Mouse (Mus musculus): ENCODE measurements around the gene Asf1b. TPM values are rescaled to one million over a fixed set of nuclear protein-coding genes. Genes with fewer than 3 reads are reported as not detected.

Asf1b gene
- polyA plus RNA-seq, 1 experiment from 2014 or later = 7.1 TPM

DNA sequence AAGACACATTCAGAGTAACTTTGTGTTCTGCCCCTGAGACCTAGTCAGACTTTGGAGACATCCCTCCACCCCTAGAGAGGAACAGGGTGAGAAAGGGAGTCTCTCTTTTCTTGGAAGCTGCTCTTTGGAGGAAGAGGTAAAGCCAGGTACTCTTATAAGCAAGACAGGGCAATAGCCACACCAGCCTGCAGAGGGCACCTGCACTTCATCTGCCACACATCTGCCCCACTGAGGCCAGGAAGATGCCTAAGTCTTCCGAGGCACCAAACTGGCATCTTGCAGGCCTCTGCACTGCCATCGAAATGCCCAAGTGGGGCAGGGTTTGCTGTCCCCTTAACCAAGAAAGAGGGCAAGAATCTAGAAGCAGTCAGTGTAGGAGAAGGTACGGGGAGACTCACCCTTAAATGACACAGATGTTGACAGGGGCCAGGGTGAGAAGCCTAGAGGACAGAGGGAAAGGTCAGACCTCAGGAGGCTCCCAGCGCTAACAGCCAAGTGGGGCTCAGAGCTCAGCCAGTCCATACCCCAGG, 20.9 kb downstream of the Asf1b start:
- H3K4me3 ChIP-seq (ENCODE audit: low read depth, low read length) = no peak overlapping the region
- TF ChIP-seq EP300 (IDR thresholded peaks at IDR 0.05) (no peak), CTCF (IDR thresholded peaks at IDR 0.05) (peak; percentile 61)
- ATAC-seq (no peak), DNase-seq (ENCODE audit: low spot score) (peak; percentile 29)
- peaks cover 4% of the 10 kb centered on the region; the same call in 1 of the 2 replicates for H3K36me3 ChIP-seq (ENCODE audit: insufficient read depth, low read length)
- H3K27me3 ChIP-seq (replicated peaks; ENCODE audit: insufficient read depth, low read length) = no peaks in the 10 kb centered on the region
- no peak overlapping the region for H3K9ac ChIP-seq (replicated peaks; ENCODE audit: low read depth)
- H3K4me2 ChIP-seq (replicated peaks; ENCODE audit: low read depth, low read length) = no peak overlapping the region
- WGBS = 79% methylated on average over 4 of the region's 4 CpGs
- peaks cover 11% of the 10 kb centered on the region; the same call in 1 of the 2 replicates for H3K4me1 ChIP-seq (ENCODE audit: insufficient read depth, low read depth, low read length)
- no peak overlapping the region for H3K27ac ChIP-seq (ENCODE audit: low read length)
- H3K9me3 ChIP-seq (ENCODE audit: low read length) = no peaks in the 10 kb centered on the region

GRCm38 (mm10) chr8:83976779-83977350, 21.6 kb downstream of the Asf1b start:
- Histone ChIP-seq H3K4me1 (ENCODE audit: insufficient read depth, low read depth, low read length) (peaks cover 11% of the 10 kb centered on the region; the same call in 1 of the 2 replicates), H3K27ac (ENCODE audit: low read length) (peak overlapping the region; percentile 54; the same call in 1 of the 2 replicates), H3K9ac (replicated peaks; ENCODE audit: low read depth) (no peak overlapping the region), H3K27me3 (replicated peaks; ENCODE audit: insufficient read depth, low read length) (no peaks in the 10 kb centered on the region), H3K9me3 (ENCODE audit: low read length) (no peaks in the 10 kb centered on the region), H3K36me3 (ENCODE audit: insufficient read depth, low read length) (peaks cover 9% of the 10 kb centered on the region; the same call in 1 of the 2 replicates), H3K4me3 (ENCODE audit: low read depth, low read length) (no peak overlapping the region), H3K4me2 (replicated peaks; ENCODE audit: low read depth, low read length) (no peak overlapping the region)
- no peak for DNase-seq (ENCODE audit: low spot score)
- no peak for TF ChIP-seq EP300 (IDR thresholded peaks at IDR 0.05)
- TF ChIP-seq CTCF (IDR thresholded peaks at IDR 0.05) = peak; percentile 41
- no peak for ATAC-seq
- 77% methylated on average over 5 of the region's 5 CpGs for WGBS

DNA sequence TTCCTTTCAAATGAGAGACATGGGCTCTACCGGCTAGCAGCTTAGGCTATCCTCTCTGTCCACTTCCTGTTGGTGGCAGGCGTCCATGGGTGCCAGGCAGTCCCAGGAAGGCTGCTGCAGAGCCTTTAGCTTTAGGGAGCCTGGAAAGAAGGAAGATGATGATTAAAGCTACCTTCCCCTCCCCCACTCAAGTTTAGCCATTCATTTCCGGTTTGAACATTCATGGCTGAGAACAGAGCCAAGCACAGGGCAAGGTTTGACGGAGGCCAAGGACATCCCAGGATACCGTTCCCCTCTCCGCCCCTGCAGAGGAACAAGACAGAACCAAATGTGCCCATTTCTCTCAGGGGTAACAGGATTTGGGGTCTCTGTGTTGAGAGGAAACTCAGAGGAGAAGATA, 22.3 kb downstream of the Asf1b start:
- 33% methylated on average over 6 of the region's 6 CpGs for WGBS
- no peak for ATAC-seq
- Histone ChIP-seq H3K4me1 (ENCODE audit: insufficient read depth, low read depth, low read length) (peaks cover 11% of the 10 kb centered on the region; the same call in 1 of the 2 replicates), H3K36me3 (ENCODE audit: insufficient read depth, low read length) (peaks cover 11% of the 10 kb centered on the region), H3K9ac (replicated peaks; ENCODE audit: low read depth) (0 out of 2 replicates have a peak overlapping the region, but pooled peaks have one; percentile 6), H3K9me3 (ENCODE audit: low read length) (no peaks in the 10 kb centered on the region), H3K4me3 (ENCODE audit: low read depth, low read length) (no peak overlapping the region), H3K27ac (ENCODE audit: low read length) (peak overlapping the region; percentile 54; the same call in 1 of the 2 replicates), H3K4me2 (replicated peaks; ENCODE audit: low read depth, low read length) (peak overlapping the region; percentile 18), H3K27me3 (replicated peaks; ENCODE audit: insufficient read depth, low read length) (no peaks in the 10 kb centered on the region)
- TF ChIP-seq CTCF (IDR thresholded peaks at IDR 0.05) (no peak), EP300 (IDR thresholded peaks at IDR 0.05) (no peak)
- peak; percentile 53 for DNase-seq (ENCODE audit: low spot score)

GRCm38 (mm10) chr8:83978200-83978599, 22.9 kb downstream of the Asf1b start:
- no peak overlapping the region for H3K9ac ChIP-seq (replicated peaks; ENCODE audit: low read depth)
- peaks cover 13% of the 10 kb centered on the region for H3K36me3 ChIP-seq (ENCODE audit: insufficient read depth, low read length)
- H3K27me3 ChIP-seq (replicated peaks; ENCODE audit: insufficient read depth, low read length) = no peaks in the 10 kb centered on the region
- DNase-seq (ENCODE audit: low spot score) (no peak), ATAC-seq (no peak)
- no peak overlapping the region; the same call in 1 of the 2 replicates for H3K4me2 ChIP-seq (replicated peaks; ENCODE audit: low read depth, low read length)
- peaks cover 11% of the 10 kb centered on the region; the same call in 1 of the 2 replicates for H3K4me1 ChIP-seq (ENCODE audit: insufficient read depth, low read depth, low read length)
- WGBS = 60% methylated on average over 9 of the region's 9 CpGs
- no peaks in the 10 kb centered on the region for H3K9me3 ChIP-seq (ENCODE audit: low read length)
- H3K27ac ChIP-seq (ENCODE audit: low read length) = 0 out of 2 replicates have a peak overlapping the region, but pooled peaks have one; percentile 54
- TF ChIP-seq EP300 (IDR thresholded peaks at IDR 0.05) (no peak), CTCF (IDR thresholded peaks at IDR 0.05) (no peak)
- no peak overlapping the region for H3K4me3 ChIP-seq (ENCODE audit: low read depth, low read length)

DNA sequence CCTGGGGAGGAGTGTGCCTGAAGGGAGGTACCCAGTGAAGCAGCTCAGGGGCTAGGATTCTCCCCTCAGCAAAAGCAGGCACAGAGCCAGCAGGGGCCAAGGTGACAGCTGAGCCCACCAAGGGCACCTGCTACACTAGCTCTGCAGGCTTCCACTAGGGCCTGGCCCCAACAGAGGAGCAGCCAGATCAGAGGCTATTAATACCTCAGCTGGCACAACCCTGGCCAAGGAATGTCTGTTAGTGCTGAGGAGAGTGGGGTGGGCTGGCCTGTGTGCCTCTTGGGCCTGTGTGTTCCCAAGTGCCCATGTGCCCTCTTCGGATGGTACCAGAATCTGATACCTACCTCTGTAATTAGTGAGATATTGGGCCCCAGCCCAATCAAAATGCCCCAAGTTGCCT, 24.9 kb downstream of the Asf1b start:
- DNase-seq (ENCODE audit: low spot score) (no peak), ATAC-seq (no peak; the same call in 1 of the 2 replicates)
- H3K27ac ChIP-seq (ENCODE audit: low read length) = no peak overlapping the region
- no peaks in the 10 kb centered on the region for H3K27me3 ChIP-seq (replicated peaks; ENCODE audit: insufficient read depth, low read length)
- H3K9me3 ChIP-seq (ENCODE audit: low read length) = no peaks in the 10 kb centered on the region
- peaks cover 13% of the 10 kb centered on the region for H3K36me3 ChIP-seq (ENCODE audit: insufficient read depth, low read length)
- 88% methylated on average over 1 of the region's 1 CpGs for WGBS
- no peak overlapping the region for H3K4me3 ChIP-seq (ENCODE audit: low read depth, low read length)
- peaks cover 9% of the 10 kb centered on the region; the same call in 1 of the 2 replicates for H3K4me1 ChIP-seq (ENCODE audit: insufficient read depth, low read depth, low read length)
- no peak for TF ChIP-seq CTCF (IDR thresholded peaks at IDR 0.05)
- no peak for TF ChIP-seq EP300 (IDR thresholded peaks at IDR 0.05)
- H3K4me2 ChIP-seq (replicated peaks; ENCODE audit: low read depth, low read length) = no peak overlapping the region
- H3K9ac ChIP-seq (replicated peaks; ENCODE audit: low read depth) = no peak overlapping the region

DNA sequence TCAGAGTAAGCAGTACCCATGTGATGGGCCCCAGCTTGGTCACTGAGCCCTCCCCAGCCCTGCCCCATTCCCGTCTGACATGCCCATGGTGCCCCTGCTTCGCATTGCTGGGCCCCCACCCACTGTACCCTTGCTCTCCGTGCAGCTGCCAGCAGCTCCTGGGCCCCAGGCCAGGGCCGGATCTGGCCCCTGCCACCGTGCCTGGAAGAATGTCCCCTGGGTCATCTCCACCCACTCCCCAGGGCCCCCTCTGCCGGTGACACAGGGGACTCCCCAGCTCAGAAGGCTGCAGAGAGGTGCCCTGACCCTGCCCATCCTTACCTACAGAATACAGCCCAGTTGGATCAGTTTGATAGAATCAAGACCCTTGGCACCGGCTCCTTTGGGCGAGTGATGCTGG, 25.5 kb downstream of the Asf1b start:
- DNase-seq (ENCODE audit: low spot score) (no peak), ATAC-seq (no peak)
- Histone ChIP-seq H3K9me3 (ENCODE audit: low read length) (no peaks in the 10 kb centered on the region), H3K9ac (replicated peaks; ENCODE audit: low read depth) (no peak overlapping the region), H3K4me2 (replicated peaks; ENCODE audit: low read depth, low read length) (no peak overlapping the region), H3K27me3 (replicated peaks; ENCODE audit: insufficient read depth, low read length) (no peaks in the 10 kb centered on the region), H3K36me3 (ENCODE audit: insufficient read depth, low read length) (peaks cover 13% of the 10 kb centered on the region), H3K4me3 (ENCODE audit: low read depth, low read length) (no peak overlapping the region), H3K4me1 (ENCODE audit: insufficient read depth, low read depth, low read length) (peaks cover 9% of the 10 kb centered on the region; the same call in 1 of the 2 replicates), H3K27ac (ENCODE audit: low read length) (no peak overlapping the region)
- TF ChIP-seq CTCF (IDR thresholded peaks at IDR 0.05) (peak; percentile 20), EP300 (IDR thresholded peaks at IDR 0.05) (no peak)
- WGBS = 68% methylated on average over 8 of the region's 8 CpGs
